Mouse (Mus musculus) midbrain, embryonic 12.5 days (tissue): ENCODE measurements around the gene Trpc3. TPM values are rescaled to one million over a fixed set of nuclear protein-coding genes. Genes with fewer than 3 reads are reported as not detected.
"Not testable (repeated sequence)": the region's sequence is repeated elsewhere in the genome, so short reads cannot be mapped to it uniquely, and the experiment has no call there.

Experiments
- ATAC-seq: fragments of 200-750 bp; cut with Nextera tagmentation; 2 replicates; pipeline ENCODE4 v1.8.0; 2017; ENCODE audit warnings: low read depth, moderate TSS enrichment, moderate library complexity; ENCODE audit not compliant: low FRiP score
- H3K27ac ChIP-seq: fragments of 300-500 bp; sonication (generic); replicated peaks from 2 replicates; pipeline ENCODE4 v1.5.1; 2016; ENCODE audit warnings: mild to moderate bottlenecking
- H3K27me3 ChIP-seq: fragments of 300-500 bp; sonication (generic); 2 replicates; pipeline ENCODE4 v1.6.1; 2016; ENCODE audit warnings: mild to moderate bottlenecking
- H3K36me3 ChIP-seq: fragments of 300-500 bp; sonication (generic); 2 replicates; pipeline ENCODE4 v1.6.1; 2016
- H3K4me1 ChIP-seq: fragments of 300-500 bp; sonication (generic); 2 replicates; pipeline ENCODE4 v1.6.1; 2016
- H3K4me2 ChIP-seq: fragments of 300-500 bp; sonication (generic); replicated peaks from 2 replicates; pipeline ENCODE4 v1.6.1; 2016; ENCODE audit warnings: mild to moderate bottlenecking, moderate library complexity
- H3K4me3 ChIP-seq: fragments of 300-500 bp; sonication (generic); 2 replicates; pipeline ENCODE4 v1.5.1; 2016; ENCODE audit warnings: mild to moderate bottlenecking
- H3K9ac ChIP-seq: fragments of 300-500 bp; sonication (generic); replicated peaks from 2 replicates; pipeline ENCODE4 v1.6.1; 2016; ENCODE audit warnings: mild to moderate bottlenecking, moderate library complexity
- H3K9me3 ChIP-seq: fragments of 300-500 bp; sonication (generic); 2 replicates; pipeline ENCODE4 v1.6.1; 2016; ENCODE audit warnings: mild to moderate bottlenecking
- WGBS: fragments of 180-500 bp; shearing (Covaris S2); methylation state at CpG from one replicate; pipeline ENCODE4 v1.1.7; 2016; 5-methylcytosine and 5-hydroxymethylcytosine counted together
- polyA plus RNA-seq: library from polyadenylated mRNA; unstranded; fragments of >200 nt; fragmentation: Nextera tagmentation; extraction: Ambion mirVana; gene quantifications from 2 replicates; pipeline ENCODE4 v1.2.1, GENCODE M21; 2016

Trpc3 gene
- 4.9 and 6.3 TPM in 2 replicates for polyA plus RNA-seq

- Histone ChIP-seq H3K4me3 (peak within 1 kb of the TSS; percentile 72), H3K36me3 (no peaks in the 10 kb centered on the region), H3K9me3 (no peaks in the 10 kb centered on the region), H3K4me1 (peaks cover 11% of the 10 kb centered on the region; the same call in 1 of the 2 replicates), H3K4me2 (peak within 1 kb of the TSS; percentile 72), H3K27me3 (peaks cover 29% of the 10 kb centered on the region), H3K9ac (peak within 1 kb of the TSS; percentile 75), H3K27ac (peak within 1 kb of the TSS; percentile 25; the same call in 1 of the 2 replicates)
- ATAC-seq: peak; percentile 93
- 1% methylated on average over 75 of the region's 91 CpGs for WGBS
These were observed at the start of gene Trpc3 for GRCm38 (mm10) chr3:36689392-36690291. TSS of gene Trpc3 (minus strand) at chr3:36690167.

- Histone ChIP-seq H3K27ac (no peak overlapping the region), H3K4me1 (no peaks in the 10 kb centered on the region), H3K9ac (no peak overlapping the region), H3K36me3 (no peaks in the 10 kb centered on the region), H3K27me3 (no peaks in the 10 kb centered on the region), H3K4me2 (no peak overlapping the region), H3K4me3 (no peak overlapping the region), H3K9me3 (no peaks in the 10 kb centered on the region)
- WGBS: 82% methylated on average over 4 of the region's 4 CpGs
- no peak for ATAC-seq
These were observed 48.1 kb upstream of the Trpc3 start for GRCm38 (mm10) chr3:36738071-36738470.

- no peak for ATAC-seq
These were observed 43.1 kb upstream of the Trpc3 start for GRCm38 (mm10) chr3:36733075-36733474.

GRCm38 (mm10) chr3:36726545-36726944 lies 36.6 kb upstream of the Trpc3 start:
- no peaks in the 10 kb centered on the region for H3K36me3 ChIP-seq
- H3K27ac ChIP-seq: no peak overlapping the region
- 78% methylated on average over 8 of the region's 8 CpGs for WGBS
- H3K9ac ChIP-seq: no peak overlapping the region
- no peak overlapping the region for H3K4me3 ChIP-seq
- H3K4me2 ChIP-seq: no peak overlapping the region
- no peak for ATAC-seq
- no peaks in the 10 kb centered on the region for H3K4me1 ChIP-seq
- no peaks in the 10 kb centered on the region for H3K27me3 ChIP-seq
- H3K9me3 ChIP-seq: no peaks in the 10 kb centered on the region

More at GRCm38 (mm10) chr3:36733075-36733474, 43.1 kb upstream of the Trpc3 start:
- no peaks in the 10 kb centered on the region for H3K4me1 ChIP-seq
- H3K36me3 ChIP-seq: no peaks in the 10 kb centered on the region
- H3K9ac ChIP-seq: no peak overlapping the region
- H3K4me3 ChIP-seq: no peak overlapping the region
- H3K27me3 ChIP-seq: no peaks in the 10 kb centered on the region
- H3K9me3 ChIP-seq: no peaks in the 10 kb centered on the region
- H3K27ac ChIP-seq: no peak overlapping the region
- 92% methylated on average over 4 of the region's 4 CpGs for WGBS
- H3K4me2 ChIP-seq: no peak overlapping the region

GRCm38 (mm10) chr3:36721850-36722249 lies 31.9 kb upstream of the Trpc3 start:
- Histone ChIP-seq H3K27me3 (no peaks in the 10 kb centered on the region), H3K9me3 (no peaks in the 10 kb centered on the region), H3K4me2 (no peak overlapping the region), H3K36me3 (no peaks in the 10 kb centered on the region), H3K4me3 (no peak overlapping the region), H3K27ac (no peak overlapping the region), H3K4me1 (no peaks in the 10 kb centered on the region), H3K9ac (no peak overlapping the region)
- 80% methylated on average over 3 of the region's 3 CpGs for whole genome bisulfite sequencing
- no peak for ATAC-seq

GRCm38 (mm10) chr3:36709521-36709920 lies 19.6 kb upstream of the Trpc3 start:
- H3K9me3 ChIP-seq: no peaks in the 10 kb centered on the region
- no peaks in the 10 kb centered on the region for H3K36me3 ChIP-seq
- no peak overlapping the region for H3K4me3 ChIP-seq
- H3K4me2 ChIP-seq: no peak overlapping the region
- H3K27me3 ChIP-seq: no peaks in the 10 kb centered on the region
- ATAC-seq: no peak
- no peaks in the 10 kb centered on the region for H3K4me1 ChIP-seq
- H3K9ac ChIP-seq: no peak overlapping the region
- WGBS: 89% methylated on average over 3 of the region's 3 CpGs
- no peak overlapping the region for H3K27ac ChIP-seq

GRCm38 (mm10) chr3:36690292-36690650 lies 304 bp upstream of the Trpc3 start:
- peaks cover 11% of the 10 kb centered on the region; the same call in 1 of the 2 replicates for H3K4me1 ChIP-seq
- WGBS: 9% methylated on average over 7 of the region's 7 CpGs
- no peaks in the 10 kb centered on the region for H3K36me3 ChIP-seq
- ATAC-seq: no peak
- H3K9me3 ChIP-seq: no peaks in the 10 kb centered on the region
- peak overlapping the region; percentile 75; the same call in 1 of the 2 replicates for H3K9ac ChIP-seq
- H3K27me3 ChIP-seq: peaks cover 29% of the 10 kb centered on the region
- peak overlapping the region; percentile 72 for H3K4me2 ChIP-seq
- peak overlapping the region; percentile 72 for H3K4me3 ChIP-seq
- H3K27ac ChIP-seq: no peak overlapping the region

GRCm38 (mm10) chr3:36688874-36689273 lies 1.1 kb downstream of the Trpc3 start:
- Histone ChIP-seq H3K9me3 (no peaks in the 10 kb centered on the region), H3K4me3 (peak overlapping the region; percentile 72), H3K27ac (no peak overlapping the region), H3K4me1 (peaks cover 11% of the 10 kb centered on the region; the same call in 1 of the 2 replicates), H3K9ac (peak overlapping the region; percentile 75; the same call in 1 of the 2 replicates), H3K36me3 (no peaks in the 10 kb centered on the region), H3K4me2 (peak overlapping the region; percentile 72), H3K27me3 (peaks cover 29% of the 10 kb centered on the region)
- ATAC-seq: peak; percentile 31
- WGBS: 3% methylated on average over 21 of the region's 21 CpGs

- Histone ChIP-seq H3K4me1 (no peaks in the 10 kb centered on the region), H3K4me2 (no peak overlapping the region), H3K27ac (no peak overlapping the region), H3K27me3 (no peaks in the 10 kb centered on the region), H3K9me3 (no peaks in the 10 kb centered on the region), H3K4me3 (no peak overlapping the region), H3K36me3 (no peaks in the 10 kb centered on the region), H3K9ac (no peak overlapping the region)
- WGBS: 67% methylated on average over 1 of the region's 1 CpGs
- ATAC-seq: no peak
These were observed 14.1 kb downstream of the Trpc3 start for GRCm38 (mm10) chr3:36675822-36676221.

- H3K27ac ChIP-seq: no peak overlapping the region
- no peaks in the 10 kb centered on the region for H3K9me3 ChIP-seq
- H3K4me2 ChIP-seq: no peak overlapping the region
- no peak for ATAC-seq
- H3K4me1 ChIP-seq: no peaks in the 10 kb centered on the region
- H3K36me3 ChIP-seq: no peaks in the 10 kb centered on the region
- H3K4me3 ChIP-seq: no peak overlapping the region
- H3K27me3 ChIP-seq: no peaks in the 10 kb centered on the region
- WGBS: 82% methylated on average over 6 of the region's 6 CpGs
- no peak overlapping the region for H3K9ac ChIP-seq
These were observed 22.2 kb downstream of the Trpc3 start for GRCm38 (mm10) chr3:36667814-36668213.

GRCm38 (mm10) chr3:36645245-36645559 lies 44.8 kb downstream of the Trpc3 start:
- not testable (repeated sequence) for ATAC-seq

GRCm38 (mm10) chr3:36644554-36645244 lies 45.3 kb downstream of the Trpc3 start:
- H3K4me1 ChIP-seq: no peaks in the 10 kb centered on the region
- no peaks in the 10 kb centered on the region for H3K9me3 ChIP-seq
- no peak overlapping the region for H3K4me2 ChIP-seq
- WGBS: 91% methylated on average over 3 of the region's 3 CpGs
- H3K4me3 ChIP-seq: no peak overlapping the region
- no peak for ATAC-seq
- no peaks in the 10 kb centered on the region for H3K36me3 ChIP-seq
- H3K27ac ChIP-seq: no peak overlapping the region
- H3K27me3 ChIP-seq: no peaks in the 10 kb centered on the region
- H3K9ac ChIP-seq: no peak overlapping the region

More at GRCm38 (mm10) chr3:36645245-36645559, 44.8 kb downstream of the Trpc3 start:
- H3K27me3 ChIP-seq, H3K9me3 ChIP-seq, H3K27ac ChIP-seq, H3K4me1 ChIP-seq, H3K4me3 ChIP-seq, H3K36me3 ChIP-seq, H3K9ac ChIP-seq, H3K4me2 ChIP-seq: not testable (repeated sequence)
